Mouse (Mus musculus) forebrain, embryonic 13.5 days (tissue): Measurements from ENCODE around the gene Nlrp6. TPM values are rescaled to one million over a fixed set of nuclear protein-coding genes. Genes with fewer than 3 reads are reported as not detected.

Experiments used
- ATAC-seq: fragments of 200-750 bp; cut with Nextera tagmentation; 2 replicates; pipeline ENCODE4 v1.8.0; 2017
- H3K27ac ChIP-seq: fragments of 300-500 bp; sonication (generic); 2 replicates; pipeline ENCODE4 v1.5.1; 2015; ENCODE audit warnings: inconsistent platforms, mild to moderate bottlenecking, moderate library complexity
- H3K27me3 ChIP-seq: fragments of 300-500 bp; sonication (generic); 2 replicates; pipeline ENCODE4 v1.6.1; 2015; ENCODE audit warnings: mild to moderate bottlenecking, inconsistent platforms
- H3K36me3 ChIP-seq: fragments of 300-500 bp; sonication (generic); 2 replicates; pipeline ENCODE4 v1.6.1; 2015; ENCODE audit warnings: mild to moderate bottlenecking, inconsistent platforms; ENCODE audit not compliant: poor library complexity, severe bottlenecking
- H3K4me1 ChIP-seq: fragments of 300-500 bp; sonication (generic); 2 replicates; pipeline ENCODE4 v1.6.1; 2015; ENCODE audit warnings: inconsistent platforms
- H3K4me2 ChIP-seq: fragments of 300-500 bp; sonication (generic); 2 replicates; pipeline ENCODE4 v1.6.1; 2015; ENCODE audit warnings: inconsistent platforms, mild to moderate bottlenecking, moderate library complexity
- H3K4me3 ChIP-seq: fragments of 300-500 bp; sonication (generic); 2 replicates; pipeline ENCODE4 v1.5.1; 2015; ENCODE audit warnings: mild to moderate bottlenecking, inconsistent platforms
- H3K9ac ChIP-seq: fragments of 300-500 bp; sonication (generic); 2 replicates; pipeline ENCODE4 v1.6.1; 2015; ENCODE audit warnings: mild to moderate bottlenecking, inconsistent platforms
- H3K9me3 ChIP-seq: fragments of 300-500 bp; sonication (generic); replicated peaks from 2 replicates; pipeline ENCODE4 v1.6.1; 2016; ENCODE audit warnings: inconsistent platforms
- WGBS: fragments of 180-500 bp; shearing (Covaris S2); methylation state at CpG from one replicate; pipeline ENCODE4 v1.1.7; 2015; 5-methylcytosine and 5-hydroxymethylcytosine counted together
- polyA plus RNA-seq: library from polyadenylated mRNA; unstranded; fragments of >200 nt; fragmentation: Nextera tagmentation; extraction: Ambion mirVana; gene quantifications from 2 replicates; pipeline ENCODE4 v1.2.1, GENCODE M21; 2015

The Nlrp6 gene
- polyA plus RNA-seq, 1 experiment from 2014 or later = 0.22 TPM

DNA sequence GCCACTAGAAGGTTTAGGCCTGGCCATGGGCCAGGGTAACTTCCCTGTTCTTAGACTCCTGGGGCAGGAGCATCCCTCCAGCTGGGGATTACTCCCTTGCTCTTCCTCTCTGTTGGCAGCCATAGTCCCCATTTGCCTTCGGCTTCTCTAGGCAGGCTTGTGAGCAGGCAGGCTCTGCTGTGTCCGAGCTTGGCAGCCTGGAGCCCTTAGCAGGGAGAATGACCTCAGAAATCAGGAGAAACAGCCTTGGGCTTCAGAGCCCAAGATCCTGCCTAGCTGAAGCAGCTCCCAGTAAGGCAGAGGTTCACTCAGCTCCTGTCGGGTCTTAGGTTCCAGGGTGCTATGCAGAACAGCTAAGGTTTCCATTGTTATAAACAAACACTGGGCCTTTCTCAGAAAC lies 21.6 kb upstream of the Nlrp6 start:
- no peak overlapping the region for H3K4me3 ChIP-seq
- no peak overlapping the region for H3K27ac ChIP-seq
- peaks cover 2% of the 10 kb centered on the region; the same call in 1 of the 2 replicates for H3K4me1 ChIP-seq
- no peaks in the 10 kb centered on the region for H3K27me3 ChIP-seq
- H3K9me3 ChIP-seq = no peaks in the 10 kb centered on the region
- peaks cover 50% of the 10 kb centered on the region for H3K36me3 ChIP-seq
- H3K4me2 ChIP-seq = no peak overlapping the region
- ATAC-seq = no peak
- H3K9ac ChIP-seq = no peak overlapping the region
- WGBS = 75% methylated on average over 3 of the region's 3 CpGs

DNA sequence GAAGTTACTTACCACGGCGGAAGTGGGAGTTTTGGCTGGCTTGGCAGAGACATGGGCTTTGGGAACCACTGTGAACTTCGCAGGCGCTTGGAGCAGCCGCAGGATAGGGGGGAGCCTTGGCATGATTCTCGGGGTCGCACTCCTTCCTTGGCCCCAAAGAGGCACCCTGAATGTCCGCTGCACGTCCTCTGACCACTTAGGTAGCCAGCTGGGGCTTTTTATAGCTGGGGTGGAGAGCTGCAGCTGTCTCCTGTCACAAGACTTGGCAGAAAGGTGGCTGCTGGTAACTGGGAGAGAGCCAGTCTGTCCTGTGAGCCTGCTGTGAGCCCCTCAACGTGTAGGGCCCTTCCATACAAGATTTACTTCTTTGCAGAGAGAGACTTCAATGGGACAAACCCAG lies 20.5 kb upstream of the Nlrp6 start, which contains the start of gene Cox8b:
TSS of gene Cox8b (minus strand) at position 227 of the 400 bp plus-strand sequence.
- H3K27ac ChIP-seq = no peak within 1 kb of the TSS
- peaks cover 2% of the 10 kb centered on the region; the same call in 1 of the 2 replicates for H3K4me1 ChIP-seq
- no peak within 1 kb of the TSS for H3K4me2 ChIP-seq
- no peak for ATAC-seq
- no peaks in the 10 kb centered on the region for H3K27me3 ChIP-seq
- H3K4me3 ChIP-seq = no peak within 1 kb of the TSS
- H3K36me3 ChIP-seq = peaks cover 40% of the 10 kb centered on the region
- H3K9ac ChIP-seq = no peak within 1 kb of the TSS
- 84% methylated on average over 10 of the region's 10 CpGs for WGBS
- H3K9me3 ChIP-seq = no peaks in the 10 kb centered on the region

DNA sequence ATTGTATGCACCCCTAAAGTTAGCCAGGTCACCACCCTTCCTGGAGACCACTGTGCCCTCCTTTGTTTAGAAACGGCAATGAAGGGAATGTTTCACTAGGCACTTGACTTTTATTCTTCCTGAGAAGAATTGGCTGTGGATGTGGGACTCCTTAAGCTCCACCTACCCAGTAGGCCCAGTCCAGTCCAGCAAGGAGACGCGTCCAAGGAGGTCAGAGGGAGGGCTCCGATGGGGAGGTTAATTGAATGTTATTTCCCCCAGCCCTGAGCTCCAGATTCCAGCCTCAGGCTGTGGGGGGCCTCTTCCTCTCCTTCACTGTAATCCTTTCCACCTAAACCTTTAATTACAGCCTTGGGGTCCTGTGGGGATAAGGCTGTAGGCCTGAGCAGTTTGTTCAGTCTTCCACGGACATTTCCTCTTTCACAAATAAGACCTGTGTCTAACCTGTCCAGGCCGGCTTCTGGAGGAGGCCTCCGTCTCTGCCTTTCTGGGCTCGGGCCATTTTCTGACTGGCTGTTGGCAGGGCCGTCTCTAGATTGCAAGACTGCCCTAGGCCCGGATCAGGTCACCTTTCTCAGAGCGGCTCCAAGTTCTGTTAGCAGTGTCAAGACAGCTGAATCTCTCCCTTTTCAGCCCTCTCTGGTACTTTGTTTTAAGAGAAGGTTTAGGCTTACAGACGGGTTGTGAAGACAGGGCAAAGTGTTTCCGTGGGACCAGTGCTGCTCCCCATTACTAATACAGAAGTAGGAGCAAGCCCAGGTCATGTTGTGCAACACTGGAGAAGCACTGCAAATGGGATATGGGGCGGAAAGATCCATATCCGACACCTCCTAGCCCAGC lies 18.4 kb upstream of the Nlrp6 start:
- Histone ChIP-seq H3K4me3 (no peak overlapping the region), H3K27ac (no peak overlapping the region), H3K9ac (no peak overlapping the region), H3K36me3 (peaks cover 22% of the 10 kb centered on the region), H3K4me1 (peaks cover 2% of the 10 kb centered on the region; the same call in 1 of the 2 replicates), H3K27me3 (no peaks in the 10 kb centered on the region), H3K4me2 (no peak overlapping the region), H3K9me3 (no peaks in the 10 kb centered on the region)
- WGBS = 74% methylated on average over 15 of the region's 15 CpGs
- no peak for ATAC-seq

DNA sequence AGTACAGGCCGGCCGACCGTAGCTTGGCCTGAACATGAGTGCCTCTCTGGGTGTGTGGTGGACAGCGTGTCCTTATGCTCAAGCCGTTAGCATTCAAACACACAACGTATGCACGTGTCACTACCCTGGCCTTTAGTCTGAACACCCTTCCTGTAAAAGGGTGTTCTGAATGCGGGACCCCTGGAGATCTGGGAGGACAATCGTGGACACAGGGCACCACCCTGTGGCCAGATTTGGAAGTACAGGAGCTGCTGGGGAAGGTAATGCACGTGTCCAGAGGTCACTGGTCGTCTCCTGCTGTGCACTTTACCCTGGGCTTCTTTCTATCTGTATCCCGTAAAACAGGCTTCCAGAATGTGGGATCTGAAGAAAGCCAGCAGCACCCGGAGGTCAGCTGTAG lies 17.5 kb upstream of the Nlrp6 start:
- Histone ChIP-seq H3K4me2 (no peak overlapping the region), H3K36me3 (peaks cover 13% of the 10 kb centered on the region), H3K4me1 (peaks cover 2% of the 10 kb centered on the region; the same call in 1 of the 2 replicates), H3K9ac (no peak overlapping the region), H3K27me3 (no peaks in the 10 kb centered on the region), H3K27ac (no peak overlapping the region; the same call in 1 of the 2 replicates), H3K4me3 (no peak overlapping the region), H3K9me3 (no peaks in the 10 kb centered on the region)
- peak; percentile 45; the same call in 1 of the 2 replicates for ATAC-seq
- 21% methylated on average over 13 of the region's 13 CpGs for WGBS

DNA sequence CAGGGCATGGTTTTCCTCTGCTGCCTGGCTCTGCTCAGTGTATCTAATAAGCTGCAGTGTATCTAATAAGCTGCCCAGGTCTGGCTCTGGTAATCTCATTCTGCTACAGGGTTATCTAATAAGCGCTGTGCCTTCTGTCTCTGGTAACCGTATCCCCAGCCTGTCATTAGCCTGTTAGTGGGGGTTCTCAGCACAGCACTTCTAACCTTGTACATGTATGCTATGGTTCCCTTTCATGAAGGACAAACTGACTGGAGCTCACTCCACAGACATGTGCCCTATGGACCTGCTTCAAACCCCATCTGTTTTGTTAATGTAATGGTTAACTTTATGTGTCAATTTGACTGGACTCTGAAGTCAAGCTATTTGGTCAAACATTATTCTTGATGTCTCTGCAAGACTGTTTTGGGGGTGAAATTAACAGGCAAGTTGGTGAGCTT lies 15.0 kb upstream of the Nlrp6 start:
- no peak overlapping the region for H3K4me2 ChIP-seq
- ATAC-seq = no peak
- H3K27me3 ChIP-seq = no peaks in the 10 kb centered on the region
- WGBS = 85% methylated on average over 2 of the region's 2 CpGs
- H3K4me1 ChIP-seq = peaks cover 7% of the 10 kb centered on the region; the same call in 1 of the 2 replicates
- H3K9ac ChIP-seq = no peak overlapping the region
- H3K4me3 ChIP-seq = no peak overlapping the region
- no peaks in the 10 kb centered on the region for H3K9me3 ChIP-seq
- no peaks in the 10 kb centered on the region for H3K36me3 ChIP-seq
- H3K27ac ChIP-seq = no peak overlapping the region

DNA sequence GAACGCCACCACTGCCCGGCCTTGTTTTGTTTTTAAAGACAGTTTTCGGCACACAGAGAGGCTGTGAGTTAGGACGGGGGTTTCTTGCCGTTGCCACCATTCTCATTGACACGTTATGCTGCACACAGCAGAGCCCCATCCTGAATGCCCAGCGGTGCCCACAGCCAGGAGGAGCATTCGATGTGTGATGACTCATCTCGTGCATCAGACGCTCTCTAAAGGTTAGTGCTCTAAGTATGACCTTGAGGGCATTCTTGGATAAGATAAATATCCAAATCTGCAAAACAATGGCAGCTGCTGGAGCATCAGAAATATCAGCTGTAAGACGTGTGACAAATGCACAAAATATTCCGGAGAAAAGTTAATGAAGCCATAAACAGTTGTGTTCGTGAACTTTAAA lies 13.6 kb upstream of the Nlrp6 start:
- no peak overlapping the region for H3K9ac ChIP-seq
- WGBS = 86% methylated on average over 13 of the region's 13 CpGs
- no peaks in the 10 kb centered on the region for H3K9me3 ChIP-seq
- H3K27ac ChIP-seq = no peak overlapping the region
- no peaks in the 10 kb centered on the region for H3K36me3 ChIP-seq
- H3K27me3 ChIP-seq = no peaks in the 10 kb centered on the region
- no peak overlapping the region for H3K4me2 ChIP-seq
- no peak for ATAC-seq
- no peak overlapping the region for H3K4me3 ChIP-seq
- H3K4me1 ChIP-seq = peaks cover 7% of the 10 kb centered on the region; the same call in 1 of the 2 replicates

DNA sequence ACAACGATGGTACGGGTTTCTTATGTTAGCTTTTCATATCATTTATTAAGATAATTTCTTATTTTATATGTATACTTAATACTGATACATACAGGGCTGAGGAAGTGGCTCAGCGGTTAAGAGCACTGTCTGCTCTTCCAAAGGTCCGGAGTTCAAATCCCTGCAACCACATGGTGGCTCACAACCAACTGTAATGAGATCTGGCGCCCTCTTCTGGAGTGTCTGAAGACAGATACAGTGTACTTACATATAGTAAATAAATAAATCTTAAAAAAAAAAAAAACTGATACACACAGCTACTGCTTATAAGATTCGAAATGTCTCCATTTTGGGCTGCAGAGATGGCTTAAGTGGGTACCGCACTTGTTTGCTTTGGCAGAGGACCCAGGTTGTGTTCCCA lies 13.0 kb upstream of the Nlrp6 start:
- Histone ChIP-seq H3K4me2 (no peak overlapping the region), H3K9ac (no peak overlapping the region), H3K4me1 (peaks cover 7% of the 10 kb centered on the region; the same call in 1 of the 2 replicates), H3K36me3 (no peaks in the 10 kb centered on the region), H3K27ac (no peak overlapping the region), H3K27me3 (no peaks in the 10 kb centered on the region), H3K9me3 (no peaks in the 10 kb centered on the region), H3K4me3 (no peak overlapping the region)
- WGBS = 88% methylated on average over 7 of the region's 7 CpGs
- no peak for ATAC-seq

DNA sequence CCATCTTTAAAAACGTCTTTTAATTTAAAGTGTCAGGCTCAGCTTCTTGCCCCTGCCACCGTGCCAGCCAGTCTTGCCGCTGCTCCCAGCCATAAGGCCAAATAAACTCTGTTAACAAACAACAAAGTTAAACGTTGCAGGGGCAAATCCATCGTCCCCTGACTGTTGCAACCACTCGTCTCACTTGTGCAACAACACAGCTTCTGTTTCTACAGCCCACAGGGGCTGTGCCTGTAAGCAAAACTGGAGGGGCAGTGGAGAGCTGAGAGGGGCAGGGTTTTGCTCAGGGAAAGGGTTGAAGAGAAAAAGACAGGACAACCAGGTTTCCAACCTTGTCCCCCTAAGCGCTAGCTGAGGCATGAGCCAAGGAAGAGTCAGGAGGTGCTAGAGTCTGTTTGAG lies 12.5 kb upstream of the Nlrp6 start:
- H3K27ac ChIP-seq = no peak overlapping the region
- H3K4me1 ChIP-seq = peaks cover 7% of the 10 kb centered on the region; the same call in 1 of the 2 replicates
- no peak overlapping the region; the same call in 1 of the 2 replicates for H3K4me3 ChIP-seq
- H3K9me3 ChIP-seq = no peaks in the 10 kb centered on the region
- no peak overlapping the region for H3K9ac ChIP-seq
- ATAC-seq = no peak
- WGBS = 51% methylated on average over 7 of the region's 7 CpGs
- H3K4me2 ChIP-seq = peak overlapping the region; percentile 71; the same call in 1 of the 2 replicates
- no peaks in the 10 kb centered on the region for H3K27me3 ChIP-seq
- H3K36me3 ChIP-seq = no peaks in the 10 kb centered on the region

DNA sequence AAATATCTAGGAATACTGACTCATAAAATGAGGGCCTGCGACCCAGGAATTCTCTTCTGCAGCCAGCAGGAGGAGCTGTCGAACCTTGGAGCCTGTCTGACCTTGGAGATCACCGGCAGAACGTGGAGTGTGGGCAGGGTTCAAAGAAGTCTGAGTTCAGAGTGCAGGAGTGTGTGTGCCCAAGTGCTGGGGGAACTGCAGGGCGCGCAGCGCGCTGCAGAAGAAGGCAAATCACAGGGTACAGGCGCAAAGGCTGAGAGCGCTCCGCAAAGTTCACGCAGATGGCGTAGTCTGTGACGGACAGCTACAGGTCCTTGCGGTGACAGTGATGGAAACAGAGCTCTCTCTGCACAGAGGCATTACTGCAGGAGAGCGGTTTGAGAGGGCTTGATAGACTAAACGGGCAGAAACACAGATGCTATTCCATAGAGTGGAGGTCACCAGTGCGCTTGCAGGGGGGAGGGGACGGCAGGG lies 12.0 kb upstream of the Nlrp6 start:
- H3K27ac ChIP-seq = no peak overlapping the region
- H3K9me3 ChIP-seq = no peaks in the 10 kb centered on the region
- H3K4me1 ChIP-seq = peaks cover 4% of the 10 kb centered on the region; the same call in 1 of the 2 replicates
- peak overlapping the region; percentile 71 for H3K4me2 ChIP-seq
- H3K27me3 ChIP-seq = no peaks in the 10 kb centered on the region
- no peaks in the 10 kb centered on the region for H3K36me3 ChIP-seq
- ATAC-seq = peak; percentile 63
- 3% methylated on average over 19 of the region's 19 CpGs for WGBS
- peak overlapping the region; percentile 53 for H3K9ac ChIP-seq
- H3K4me3 ChIP-seq = peak overlapping the region; percentile 35

DNA sequence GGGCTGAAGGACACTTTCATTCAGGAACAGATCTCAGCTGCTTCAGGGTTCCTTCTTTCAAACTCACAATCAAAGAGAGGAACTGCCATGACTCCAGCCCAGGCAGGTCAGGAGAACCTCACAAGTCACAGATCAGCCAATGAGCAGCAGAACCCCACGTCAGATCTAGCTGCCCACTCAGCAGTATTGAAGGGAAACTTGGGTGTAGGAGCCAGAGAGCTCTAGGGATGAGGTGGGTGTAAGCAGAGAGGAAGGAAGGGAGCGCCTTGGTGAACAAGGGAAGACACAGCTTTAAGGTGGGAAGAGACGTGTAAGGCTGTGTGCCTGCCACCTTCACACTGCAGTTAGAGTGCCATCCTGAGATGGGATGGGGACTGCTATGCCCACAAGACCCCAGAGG lies 8.4 kb upstream of the Nlrp6 start:
- no peak overlapping the region for H3K4me2 ChIP-seq
- WGBS = 72% methylated on average over 3 of the region's 3 CpGs
- no peak for ATAC-seq

DNA sequence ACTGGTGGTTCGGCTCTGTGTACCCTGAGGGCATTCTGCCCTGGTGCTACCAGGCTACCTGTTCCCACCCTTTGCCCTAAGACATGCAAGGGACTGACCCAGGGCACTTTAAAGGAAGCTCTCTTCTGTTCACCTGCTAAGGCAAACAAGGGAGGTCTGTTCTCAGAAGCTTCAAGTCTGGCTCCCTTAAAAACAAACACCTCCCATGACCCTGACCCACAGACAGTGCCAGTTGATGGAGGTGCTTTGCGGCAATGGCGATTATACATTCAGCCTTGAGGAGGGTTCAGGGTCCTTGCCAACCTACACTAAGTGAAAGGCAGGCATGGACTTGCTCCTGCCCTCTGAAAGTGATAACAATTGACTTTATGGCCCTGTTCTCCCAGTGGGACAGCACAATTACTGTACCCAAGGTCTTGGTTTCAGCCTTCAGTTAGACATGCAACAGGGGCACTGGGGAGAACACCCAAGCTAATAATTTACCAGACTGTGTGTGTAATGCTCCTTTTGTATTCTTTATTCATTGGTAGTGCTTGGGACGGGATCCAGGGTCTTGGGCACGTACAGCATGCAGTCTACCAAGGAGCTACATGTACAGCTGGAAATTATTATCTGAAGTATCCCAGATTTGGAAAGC lies 7.7 kb upstream of the Nlrp6 start:
- 77% methylated on average over 5 of the region's 5 CpGs for WGBS
- H3K9ac ChIP-seq = no peak overlapping the region
- no peaks in the 10 kb centered on the region for H3K36me3 ChIP-seq
- no peak overlapping the region for H3K4me2 ChIP-seq
- H3K27me3 ChIP-seq = peaks cover under 1% of the 10 kb centered on the region
- ATAC-seq = no peak
- peaks cover 4% of the 10 kb centered on the region; the same call in 1 of the 2 replicates for H3K4me1 ChIP-seq
- H3K27ac ChIP-seq = no peak overlapping the region
- no peaks in the 10 kb centered on the region for H3K9me3 ChIP-seq
- no peak overlapping the region for H3K4me3 ChIP-seq

More for the DNA sequence above, 8.4 kb upstream of the Nlrp6 start:
- no peak overlapping the region for H3K27ac ChIP-seq
- H3K27me3 ChIP-seq = no peaks in the 10 kb centered on the region
- no peaks in the 10 kb centered on the region for H3K9me3 ChIP-seq
- H3K4me1 ChIP-seq = peaks cover 4% of the 10 kb centered on the region; the same call in 1 of the 2 replicates
- H3K4me3 ChIP-seq = no peak overlapping the region
- H3K9ac ChIP-seq = no peak overlapping the region
- no peaks in the 10 kb centered on the region for H3K36me3 ChIP-seq
